Mouse (Mus musculus) testis, adult 2 months (tissue): Measurements from ENCODE around the gene 1700020L24Rik. TPM values are rescaled to one million over a fixed set of nuclear protein-coding genes. Genes with fewer than 3 reads are reported as not detected.
A peak's percentile ranks its signal among the peaks of the same experiment; 100 is the strongest.

ENCODE experiments used
- H3K27ac ChIP-seq: fragments of 200-500 bp; 2 replicates; pipeline ENCODE4 v1.5.1; 2012; ENCODE audit warnings: low read depth, low read length; ENCODE audit not compliant: control insufficient read depth, insufficient read depth
- H3K27me3 ChIP-seq: fragments of 200-500 bp; 2 replicates; pipeline ENCODE4 v1.6.1; 2012; ENCODE audit warnings: mild to moderate bottlenecking, low read length, moderate library complexity; ENCODE audit not compliant: control insufficient read depth, insufficient read depth
- H3K36me3 ChIP-seq: fragments of 200-500 bp; 2 replicates; pipeline ENCODE4 v1.6.1; 2012; ENCODE audit warnings: mild to moderate bottlenecking, low read length; ENCODE audit not compliant: control insufficient read depth, insufficient read depth
- H3K4me1 ChIP-seq: fragments of 200-500 bp; 2 replicates; pipeline ENCODE4 v1.6.1; 2012; ENCODE audit warnings: low read length; ENCODE audit not compliant: control insufficient read depth, insufficient read depth
- H3K4me3 ChIP-seq: fragments of 200-500 bp; 2 replicates; pipeline ENCODE4 v1.5.1; 2012; ENCODE audit warnings: low read depth, mild to moderate bottlenecking, low read length, moderate library complexity, mixed read lengths; ENCODE audit not compliant: control insufficient read depth
- CTCF ChIP-seq: fragments of 200-500 bp; IDR thresholded peaks from 2 replicates; pipeline ENCODE4 v1.5.1; 2012; ENCODE audit warnings: low read depth, mild to moderate bottlenecking, inconsistent platforms, low read length, moderate library complexity; ENCODE audit not compliant: control insufficient read depth, insufficient read depth, insufficient replicate concordance
- POLR2A ChIP-seq: fragments of 200-500 bp; IDR thresholded peaks from 2 replicates; pipeline ENCODE4 v1.6.1; 2012; ENCODE audit warnings: low read depth, mild to moderate bottlenecking, inconsistent platforms, low read length, moderate library complexity; ENCODE audit not compliant: control insufficient read depth
- polyA plus RNA-seq: library from polyadenylated mRNA; depleted of rRNA; stranded (reverse); fragments of >200 nt; gene quantifications from 2 replicates; pipeline ENCODE4 v1.2.3, GENCODE M21; 2012; rRNA removed

Gene 1700020L24Rik
- polyA plus RNA-seq, 1 experiment, result 256 TPM

GRCm38 (mm10) chr11:83472324-83473234 lies 35.1 kb downstream of the 1700020L24Rik start, which contains the start of gene Taf15:
Taf15 (plus strand) TSS chr11:83473086.
- TF ChIP-seq CTCF (peak; percentile 35; the same call in 1 of the 2 replicates), POLR2A (peak; percentile 93)
- no peaks in the 10 kb centered on the region for H3K36me3 ChIP-seq
- H3K27ac ChIP-seq, result peak within 1 kb of the TSS; percentile 96
- peak within 1 kb of the TSS; percentile 99 for H3K4me3 ChIP-seq
- H3K4me1 ChIP-seq, result peaks cover 2% of the 10 kb centered on the region; the same call in 1 of the 2 replicates
- H3K27me3 ChIP-seq, result no peaks in the 10 kb centered on the region

GRCm38 (mm10) chr11:83473235-83474016 lies 35.9 kb downstream of the 1700020L24Rik start:
- no peaks in the 10 kb centered on the region for H3K27me3 ChIP-seq
- TF ChIP-seq CTCF, result no peak
- no peak; the same call in 1 of the 2 replicates for TF ChIP-seq POLR2A
- H3K4me3 ChIP-seq, result peak overlapping the region; percentile 99
- peak overlapping the region; percentile 95 for H3K27ac ChIP-seq
- H3K4me1 ChIP-seq, result peaks cover 2% of the 10 kb centered on the region; the same call in 1 of the 2 replicates
- H3K36me3 ChIP-seq, result no peaks in the 10 kb centered on the region

Other genes with a start within 250 kb of the 1700020L24Rik start
- 0.64 and 0.66 TPM in 2 replicates for gene Slfn3, start 246.3 kb upstream of the 1700020L24Rik start, polyA plus RNA-seq
- gene Slfn14, start 151.0 kb upstream of the 1700020L24Rik start, polyA plus RNA-seq, result 0.05 and 0.07 TPM in 2 replicates
- gene Ap2b1, start 138.7 kb upstream of the 1700020L24Rik start, polyA plus RNA-seq, result 252 and 263 TPM in 2 replicates
- gene Pex12, start 135.1 kb upstream of the 1700020L24Rik start, polyA plus RNA-seq, result 27.8 and 32.1 TPM in 2 replicates
- 2.0 and 2.1 TPM in 2 replicates for gene Rasl10b, start 28.5 kb upstream of the 1700020L24Rik start, polyA plus RNA-seq
- gene Gas2l2, start 8.2 kb upstream of the 1700020L24Rik start, polyA plus RNA-seq, result 0.08 TPM in 1 of 2 replicates, not detected in the other
- 0.58 and 0.93 TPM in 2 replicates for gene Mmp28, start 25.4 kb downstream of the 1700020L24Rik start, polyA plus RNA-seq
- gene Taf15, start 35.4 kb downstream of the 1700020L24Rik start, polyA plus RNA-seq, result 32.4 and 49.6 TPM in 2 replicates
- 8.7 and 10.8 TPM in 2 replicates for gene Heatr9, start 84.5 kb downstream of the 1700020L24Rik start, polyA plus RNA-seq
- 2.3 and 3.5 TPM in 2 replicates for gene Ccl5, start 92.8 kb downstream of the 1700020L24Rik start, polyA plus RNA-seq
- 0.14 and 0.55 TPM in 2 replicates for gene Ccl9, start 141.0 kb downstream of the 1700020L24Rik start, polyA plus RNA-seq
- 0.14 and 0.65 TPM in 2 replicates for gene Ccl6, start 155.4 kb downstream of the 1700020L24Rik start, polyA plus RNA-seq
- not detected in 2 replicates for gene Rpl9-ps1, start 207.9 kb downstream of the 1700020L24Rik start, polyA plus RNA-seq
- gene Ccl3, start 211.7 kb downstream of the 1700020L24Rik start, polyA plus RNA-seq, result 0.14 TPM in 1 of 2 replicates, not detected in the other
- not detected in 2 replicates for gene Ccl4, start 224.9 kb downstream of the 1700020L24Rik start, polyA plus RNA-seq